Mouse (Mus musculus): ENCODE data around the gene Mogat1.
A peak's percentile ranks its signal among the peaks of the same experiment; 100 is the strongest.
"Not testable (repeated sequence)": the region's sequence is repeated elsewhere in the genome, so short reads cannot be mapped to it uniquely, and the experiment has no call there.

The Mogat1 gene

GRCm38 (mm10) chr1:78537494-78538010 lies 26.8 kb downstream of the Mogat1 start:
- peak; percentile 80 for DNase-seq

- DNase-seq = no peak
Observed at GRCm38 (mm10) chr1:78538396-78538795, 27.6 kb downstream of the Mogat1 start.

GRCm38 (mm10) chr1:78539166-78539565 lies 28.4 kb downstream of the Mogat1 start:
- DNase-seq = no peak

GRCm38 (mm10) chr1:78543631-78544030 lies 32.8 kb downstream of the Mogat1 start:
- not testable (repeated sequence) for DNase-seq

- DNase-seq = no peak
Observed at GRCm38 (mm10) chr1:78546258-78546657, 35.5 kb downstream of the Mogat1 start.

GRCm38 (mm10) chr1:78548961-78549360 lies 38.2 kb downstream of the Mogat1 start:
- DNase-seq = no peak

GRCm38 (mm10) chr1:78554012-78554666 lies 43.3 kb downstream of the Mogat1 start:
- DNase-seq = no peak

- DNase-seq = no peak
Observed at GRCm38 (mm10) chr1:78566963-78567362, 56.2 kb downstream of the Mogat1 start.

GRCm38 (mm10) chr1:78567421-78567820 lies 56.6 kb downstream of the Mogat1 start:
- DNase-seq = no peak

- DNase-seq = no peak
Observed at GRCm38 (mm10) chr1:78567834-78568507, 57.2 kb downstream of the Mogat1 start.

- no peak for DNase-seq
Observed at GRCm38 (mm10) chr1:78569617-78570016, 58.8 kb downstream of the Mogat1 start.

- DNase-seq = no peak
Observed at GRCm38 (mm10) chr1:78585080-78585479, 74.3 kb downstream of the Mogat1 start.

GRCm38 (mm10) chr1:78586986-78587385 lies 76.2 kb downstream of the Mogat1 start:
- DNase-seq = no peak
